Mouse (Mus musculus) brain, embryonic 14.5 days (tissue): ENCODE results near the gene Gfy.

Source experiments
- CTCF ChIP-seq: fragments of 200-500 bp; IDR thresholded peaks from 2 replicates; pipeline ENCODE4 v1.5.1; 2012; ENCODE audit warnings: inconsistent platforms, mild to moderate bottlenecking, moderate library complexity, borderline replicate concordance; ENCODE audit not compliant: insufficient read depth, insufficient read length; ENCODE audit errors: extremely low read depth
- POLR2A ChIP-seq: fragments of 200-500 bp; IDR thresholded peaks from 2 replicates; pipeline ENCODE4 v1.6.1; 2012; ENCODE audit warnings: mild to moderate bottlenecking, inconsistent platforms, borderline replicate concordance; ENCODE audit not compliant: poor library complexity, insufficient read depth, insufficient read length, severe bottlenecking; ENCODE audit errors: extremely low read depth

- TF ChIP-seq CTCF (no peak), POLR2A (no peak)
These were observed 21.9 kb downstream of the Gfy start for GRCm38 (mm10) chr7:45157459-45157858.
